Mouse (Mus musculus): ENCODE results near the gene Vgll4. TPM values are rescaled to one million over a fixed set of nuclear protein-coding genes. Genes with fewer than 3 reads are reported as not detected.

The Vgll4 gene
- polyA plus RNA-seq, 2 experiments = 4.6 to 5.5 TPM

GRCm38 (mm10) chr6:114857996-114858721 lies 111.6 kb downstream of the Vgll4 start:
- Histone ChIP-seq H3K9me3 (ENCODE audit: control insufficient read depth, low read length) (no peaks in the 10 kb centered on the region), H3K27me3 (ENCODE audit: control insufficient read depth, insufficient read depth, low read length) (no peaks in the 10 kb centered on the region), H3K27ac (no peak overlapping the region), H3K4me2 (ENCODE audit: low read depth) (no peak overlapping the region), H3K36me3 (replicated peaks; ENCODE audit: control insufficient read depth, insufficient read depth, low read depth) (peaks cover 4% of the 10 kb centered on the region; the same call in 1 of the 2 replicates), H3K4me3 (ENCODE audit: insufficient read depth in 1 of 2, low read depth in 2 of 2, low read length in 2 of 2) (no peak overlapping the region), H3K9ac (replicated peaks) (no peak overlapping the region), H3K4me1 (replicated peaks; ENCODE audit: control insufficient read depth in 2 of 2, insufficient read depth in 2 of 2, low read length in 1 of 2) (no peaks in the 10 kb centered on the region)
- ATAC-seq (ENCODE audit: insufficient read depth) = no peak
- TF ChIP-seq EP300 (IDR thresholded peaks at IDR 0.05; ENCODE audit: low read depth) (no peak), CTCF (IDR thresholded peaks at IDR 0.05; ENCODE audit: low read depth) (no peak)
- no peak for DNase-seq (ENCODE audit: low read depth in 3 of 3, low spot score in 3 of 3)
- 73% methylated on average over 3 of the region's 3 CpGs for WGBS (ENCODE audit: insufficient replicate concordance)

GRCm38 (mm10) chr6:114856501-114856900 lies 113.3 kb downstream of the Vgll4 start:
- peaks cover 2% of the 10 kb centered on the region; the same call in 1 of the 2 replicates for H3K36me3 ChIP-seq (replicated peaks; ENCODE audit: control insufficient read depth, insufficient read depth, low read depth)
- DNase-seq (ENCODE audit: low read depth in 3 of 3, low spot score in 3 of 3) (no peak), ATAC-seq (ENCODE audit: insufficient read depth) (no peak)
- 65% methylated on average over 4 of the region's 4 CpGs for WGBS (ENCODE audit: insufficient replicate concordance)
- no peak overlapping the region for H3K27ac ChIP-seq
- H3K9me3 ChIP-seq (ENCODE audit: control insufficient read depth, low read length) = no peaks in the 10 kb centered on the region
- H3K4me1 ChIP-seq (replicated peaks; ENCODE audit: control insufficient read depth in 2 of 2, insufficient read depth in 2 of 2, low read length in 1 of 2) = no peaks in the 10 kb centered on the region
- H3K9ac ChIP-seq (replicated peaks) = no peak overlapping the region
- H3K27me3 ChIP-seq (ENCODE audit: control insufficient read depth, insufficient read depth, low read length) = no peaks in the 10 kb centered on the region
- TF ChIP-seq CTCF (IDR thresholded peaks at IDR 0.05; ENCODE audit: low read depth) = no peak
- no peak for TF ChIP-seq EP300 (IDR thresholded peaks at IDR 0.05; ENCODE audit: low read depth)
- no peak overlapping the region for H3K4me3 ChIP-seq (ENCODE audit: insufficient read depth in 1 of 2, low read depth in 2 of 2, low read length in 2 of 2)
- H3K4me2 ChIP-seq (ENCODE audit: low read depth) = no peak overlapping the region

GRCm38 (mm10) chr6:114855644-114856043 lies 114.2 kb downstream of the Vgll4 start:
- no peak overlapping the region for H3K9ac ChIP-seq (replicated peaks)
- no peaks in the 10 kb centered on the region for H3K36me3 ChIP-seq (replicated peaks; ENCODE audit: control insufficient read depth, insufficient read depth, low read depth)
- no peaks in the 10 kb centered on the region for H3K4me1 ChIP-seq (replicated peaks; ENCODE audit: control insufficient read depth in 2 of 2, insufficient read depth in 2 of 2, low read length in 1 of 2)
- H3K4me2 ChIP-seq (ENCODE audit: low read depth) = no peak overlapping the region
- no peak overlapping the region for H3K27ac ChIP-seq
- ATAC-seq (ENCODE audit: insufficient read depth) (no peak), DNase-seq (ENCODE audit: low read depth in 3 of 3, low spot score in 3 of 3) (no peak)
- H3K27me3 ChIP-seq (ENCODE audit: control insufficient read depth, insufficient read depth, low read length) = no peaks in the 10 kb centered on the region
- no peaks in the 10 kb centered on the region for H3K9me3 ChIP-seq (ENCODE audit: control insufficient read depth, low read length)
- WGBS (ENCODE audit: insufficient replicate concordance) = 39% methylated on average over 3 of the region's 3 CpGs
- H3K4me3 ChIP-seq (ENCODE audit: insufficient read depth in 1 of 2, low read depth in 2 of 2, low read length in 2 of 2) = no peak overlapping the region
- TF ChIP-seq CTCF (IDR thresholded peaks at IDR 0.05; ENCODE audit: low read depth) (no peak), EP300 (IDR thresholded peaks at IDR 0.05; ENCODE audit: low read depth) (no peak)

- no peak for ATAC-seq (ENCODE audit: insufficient read depth)
These were observed 115.4 kb downstream of the Vgll4 start for GRCm38 (mm10) chr6:114854368-114854767.

GRCm38 (mm10) chr6:114852739-114853138 lies 117.1 kb downstream of the Vgll4 start:
- H3K9me3 ChIP-seq (ENCODE audit: control insufficient read depth, low read length) = no peaks in the 10 kb centered on the region
- WGBS (ENCODE audit: insufficient replicate concordance) = 59% methylated on average over 3 of the region's 3 CpGs
- H3K4me3 ChIP-seq (ENCODE audit: insufficient read depth in 1 of 2, low read depth in 2 of 2, low read length in 2 of 2) = no peak overlapping the region
- H3K36me3 ChIP-seq (replicated peaks; ENCODE audit: control insufficient read depth, insufficient read depth, low read depth) = no peaks in the 10 kb centered on the region
- H3K9ac ChIP-seq (replicated peaks) = no peak overlapping the region
- no peak for TF ChIP-seq CTCF (IDR thresholded peaks at IDR 0.05; ENCODE audit: low read depth)
- TF ChIP-seq EP300 (IDR thresholded peaks at IDR 0.05; ENCODE audit: low read depth) = no peak
- H3K27ac ChIP-seq = no peak overlapping the region
- DNase-seq (ENCODE audit: low read depth in 3 of 3, low spot score in 3 of 3) (no peak), ATAC-seq (ENCODE audit: insufficient read depth) (no peak)
- H3K4me1 ChIP-seq (replicated peaks; ENCODE audit: control insufficient read depth in 2 of 2, insufficient read depth in 2 of 2, low read length in 1 of 2) = peaks cover 0 to 2% of the 10 kb centered on the region in 2 experiments; a peak in 1 of 4 replicates
- H3K4me2 ChIP-seq (ENCODE audit: low read depth) = no peak overlapping the region
- no peaks in the 10 kb centered on the region for H3K27me3 ChIP-seq (ENCODE audit: control insufficient read depth, insufficient read depth, low read length)

More at GRCm38 (mm10) chr6:114854368-114854767, 115.4 kb downstream of the Vgll4 start:
- TF ChIP-seq CTCF (IDR thresholded peaks at IDR 0.05; ENCODE audit: low read depth) (no peak), EP300 (IDR thresholded peaks at IDR 0.05; ENCODE audit: low read depth) (no peak)
- DNase-seq (ENCODE audit: low read depth in 3 of 3, low spot score in 3 of 3) = no peak
- Histone ChIP-seq H3K27me3 (ENCODE audit: control insufficient read depth, insufficient read depth, low read length) (no peaks in the 10 kb centered on the region), H3K36me3 (replicated peaks; ENCODE audit: control insufficient read depth, insufficient read depth, low read depth) (no peaks in the 10 kb centered on the region), H3K4me1 (replicated peaks; ENCODE audit: control insufficient read depth in 2 of 2, insufficient read depth in 2 of 2, low read length in 1 of 2) (no peaks in the 10 kb centered on the region), H3K9me3 (ENCODE audit: control insufficient read depth, low read length) (no peaks in the 10 kb centered on the region), H3K4me3 (ENCODE audit: insufficient read depth in 1 of 2, low read depth in 2 of 2, low read length in 2 of 2) (no peak overlapping the region), H3K27ac (no peak overlapping the region), H3K9ac (replicated peaks) (no peak overlapping the region), H3K4me2 (ENCODE audit: low read depth) (no peak overlapping the region)
- 62% methylated on average over 2 of the region's 2 CpGs for WGBS (ENCODE audit: insufficient replicate concordance)

Measured in liver, embryonic 14.5 days (tissue).